ENCODE assay signal across 22 mouse cellular contexts in genomic region chr2:144014481-144014880, GRCm38 (mm10). TPM values are rescaled to one million over a fixed set of nuclear protein-coding genes. Genes with fewer than 3 reads are reported as not detected.
DNase-seq lines count a peak whose midpoint lies in the region; ATAC-seq lines count a peak whose summit lies in the region.
"Had no signal": no experiment of that assay in that cellular context is flagged by ENCODE, and none has a peak within 500 bp of the region (broad histone marks: within the 10 kb centered on the region; RNA-seq: fewer than 3 reads in every experiment).

No protein-coding gene starts in this region.

- no peaks in the 10 kb centered on the region for H3K9me3 ChIP-seq in hindbrain, embryonic 11.5 days (ENCODE audit: control insufficient read depth, low read length)
- no peaks in the 10 kb centered on the region for H3K9me3 ChIP-seq in hindbrain, embryonic 16.5 days (ENCODE audit: control insufficient read depth, low read length)
- H3K9me3 ChIP-seq in neural tube, embryonic 15.5 days (replicated peaks), result no peaks in the 10 kb centered on the region
- H3K9me3 ChIP-seq in liver, embryonic 15.5 days (replicated peaks), result no peaks in the 10 kb centered on the region
- H3K9me3 ChIP-seq: forebrain, embryonic 12.5 days had no signal

- H3K36me3 ChIP-seq in hindbrain, embryonic 11.5 days (ENCODE audit: control insufficient read depth, insufficient read depth, low read length), result no peaks in the 10 kb centered on the region
- H3K36me3 ChIP-seq in hindbrain, embryonic 16.5 days (ENCODE audit: control insufficient read depth, insufficient read depth, low read length), result no peaks in the 10 kb centered on the region
- H3K36me3 ChIP-seq in neural tube, embryonic 15.5 days, result no peaks in the 10 kb centered on the region
- H3K36me3 ChIP-seq in liver, embryonic 15.5 days (replicated peaks), result no peaks in the 10 kb centered on the region
- H3K36me3 ChIP-seq: forebrain, embryonic 12.5 days had no signal

- no peaks in the 10 kb centered on the region for H3K27me3 ChIP-seq in hindbrain, embryonic 11.5 days (ENCODE audit: control insufficient read depth, insufficient read depth, low read length)
- H3K27me3 ChIP-seq in hindbrain, embryonic 16.5 days (replicated peaks; ENCODE audit: control insufficient read depth, insufficient read depth, low read length), result no peaks in the 10 kb centered on the region
- H3K27me3 ChIP-seq in neural tube, embryonic 15.5 days (replicated peaks), result no peaks in the 10 kb centered on the region
- no peaks in the 10 kb centered on the region for H3K27me3 ChIP-seq in liver, embryonic 15.5 days

- no peak overlapping the region for H3K9ac ChIP-seq in hindbrain, embryonic 11.5 days (ENCODE audit: low read depth, low read length)
- H3K9ac ChIP-seq in hindbrain, embryonic 16.5 days (ENCODE audit: low read depth, low read length), result no peak overlapping the region
- no peak overlapping the region for H3K9ac ChIP-seq in neural tube, embryonic 15.5 days (replicated peaks)
- no peak overlapping the region for H3K9ac ChIP-seq in liver, embryonic 15.5 days
- H3K9ac ChIP-seq: forebrain, embryonic 12.5 days had no signal

- H3K4me3 ChIP-seq in hindbrain, embryonic 11.5 days (ENCODE audit: low read depth, low read length), result no peak overlapping the region
- H3K4me3 ChIP-seq in hindbrain, embryonic 16.5 days (ENCODE audit: low read length), result no peak overlapping the region
- H3K4me3 ChIP-seq in neural tube, embryonic 15.5 days (replicated peaks), result no peak overlapping the region
- H3K4me3 ChIP-seq in liver, embryonic 15.5 days (replicated peaks), result no peak overlapping the region
- H3K4me3 ChIP-seq: forebrain, embryonic 12.5 days; myocyte had no signal

- H3K4me1 ChIP-seq in hindbrain, embryonic 11.5 days (replicated peaks; ENCODE audit: control insufficient read depth, insufficient read depth, low read length), result no peaks in the 10 kb centered on the region; the same call in 1 of the 2 replicates
- peaks cover 8% of the 10 kb centered on the region for H3K4me1 ChIP-seq in hindbrain, embryonic 16.5 days (ENCODE audit: control insufficient read depth, insufficient read depth, low read depth, low read length)
- H3K4me1 ChIP-seq in neural tube, embryonic 15.5 days, result peaks cover 11% of the 10 kb centered on the region
- peaks cover 42% of the 10 kb centered on the region for H3K4me1 ChIP-seq in liver, embryonic 15.5 days (replicated peaks)

- 38% methylated on average over 5 of the region's 5 CpGs for WGBS in hindbrain, embryonic 11.5 days
- 26% methylated on average over 5 of the region's 5 CpGs for WGBS in hindbrain, embryonic 16.5 days
- 41% methylated on average over 5 of the region's 5 CpGs for WGBS in neural tube, embryonic 15.5 days
- WGBS in liver, embryonic 15.5 days (ENCODE audit: insufficient replicate concordance), result 53% methylated on average over 5 of the region's 5 CpGs

- no peak overlapping the region for H3K4me2 ChIP-seq in hindbrain, embryonic 11.5 days (replicated peaks; ENCODE audit: low read depth, low read length)
- no peak overlapping the region for H3K4me2 ChIP-seq in hindbrain, embryonic 16.5 days (ENCODE audit: low read length)
- no peak overlapping the region for H3K4me2 ChIP-seq in neural tube, embryonic 15.5 days
- H3K4me2 ChIP-seq in liver, embryonic 15.5 days, result no peak overlapping the region
- H3K4me2 ChIP-seq: forebrain, embryonic 12.5 days had no signal

- no peak overlapping the region for H3K27ac ChIP-seq in hindbrain, embryonic 11.5 days (ENCODE audit: low read depth, low read length)
- H3K27ac ChIP-seq in hindbrain, embryonic 16.5 days (ENCODE audit: low read depth, low read length), result no peak overlapping the region
- H3K27ac ChIP-seq in neural tube, embryonic 15.5 days (replicated peaks), result no peak overlapping the region
- H3K27ac ChIP-seq in liver, embryonic 15.5 days (replicated peaks), result peak overlapping the region; percentile 45; the same call in 1 of the 2 replicates
- H3K27ac ChIP-seq: forebrain, embryonic 12.5 days had no signal

- peak; percentile 39 for DNase-seq in hindbrain, embryonic 11.5 days (ENCODE audit: low spot score)
- DNase-seq in neural tube, embryonic 10.5 days (ENCODE audit: extremely low spot score, low spot score), result peak; percentile 21
- DNase-seq in adrenal gland, postnatal 25 days, result no peak
- no peak for DNase-seq in urinary bladder, adult 18-20 months (ENCODE audit: low spot score in 2 of 2)
- DNase-seq: adrenal gland, postnatal 36 days; gastrocnemius, postnatal 14 days; heart, postnatal 10 days; kidney, adult 2 months; kidney, postnatal 14 days; right cerebral cortex, adult 18-20 months; thymus, adult 18-20 months had no signal

- ATAC-seq in hindbrain, embryonic 11.5 days (ENCODE audit: low FRiP score), result no peak
- no peak for ATAC-seq in hindbrain, embryonic 16.5 days
- ATAC-seq in neural tube, embryonic 15.5 days (ENCODE audit: low FRiP score), result no peak
- no peak for ATAC-seq in liver, embryonic 15.5 days (ENCODE audit: insufficient read depth)

RNA-seq across cellular contexts. Expression of gene Rrbp1, which starts 3.4 kb away (rescaled TPM):
- 41.6 and 63.9 TPM in 2 replicates for polyA plus RNA-seq in hindbrain, embryonic 11.5 days (2014; fragmentation: Nextera tagmentation; extraction: Ambion mirVana)
- polyA plus RNA-seq in hindbrain, embryonic 16.5 days (2015; fragmentation: Nextera tagmentation; extraction: Ambion mirVana), result 29.2 and 32.8 TPM in 2 replicates
- 38.6 and 47.7 TPM in 2 replicates for polyA plus RNA-seq in neural tube, embryonic 15.5 days (2015; fragmentation: Nextera tagmentation; extraction: Ambion mirVana)
- polyA plus RNA-seq in liver, embryonic 15.5 days (2015; fragmentation: Nextera tagmentation; extraction: Ambion mirVana), result 58.9 and 76.1 TPM in 2 replicates
- 192 and 198 TPM in 2 replicates for total RNA-seq in adrenal gland, postnatal 25 days (2021)

RNA-seq across cellular contexts. Expression of gene Banf2, which starts 18.4 kb away (rescaled TPM):
- polyA plus RNA-seq in hindbrain, embryonic 11.5 days (2014; fragmentation: Nextera tagmentation; extraction: Ambion mirVana), result not detected in 2 replicates
- polyA plus RNA-seq in hindbrain, embryonic 16.5 days (2015; fragmentation: Nextera tagmentation; extraction: Ambion mirVana), result not detected in 2 replicates
- polyA plus RNA-seq in neural tube, embryonic 15.5 days (2015; fragmentation: Nextera tagmentation; extraction: Ambion mirVana), result not detected in 2 replicates
- polyA plus RNA-seq in liver, embryonic 15.5 days (2015; fragmentation: Nextera tagmentation; extraction: Ambion mirVana), result not detected in 2 replicates
- not detected in 2 replicates for total RNA-seq in adrenal gland, postnatal 25 days (2021)
- total RNA-seq: adrenal gland, postnatal 36 days; ES-E14; gastrocnemius, postnatal 14 days; heart, postnatal 10 days; layer of hippocampus, postnatal 10 days; megakaryocyte, adult 5-6 weeks had no signal
- polyA plus RNA-seq: forebrain, embryonic 12.5 days; frontal cortex, adult 2 months; kidney, adult 2 months; limb, embryonic 14.5 days; myocyte; stomach, embryonic 14.5 days had no signal

Comparison
In these comparisons a context has a peak if more than half of its experiments do, and no peak if none do; other contexts are left out.
1. DNase-seq: peak in hindbrain, embryonic 11.5 days (single experiment) and neural tube, embryonic 10.5 days (single experiment); none in adrenal gland, postnatal 25 days (single experiment) and urinary bladder, adult 18-20 months (0 of 2).